Comparison of ENCODE assay signal across 9 mouse cellular contexts in the genomic region with DNA sequence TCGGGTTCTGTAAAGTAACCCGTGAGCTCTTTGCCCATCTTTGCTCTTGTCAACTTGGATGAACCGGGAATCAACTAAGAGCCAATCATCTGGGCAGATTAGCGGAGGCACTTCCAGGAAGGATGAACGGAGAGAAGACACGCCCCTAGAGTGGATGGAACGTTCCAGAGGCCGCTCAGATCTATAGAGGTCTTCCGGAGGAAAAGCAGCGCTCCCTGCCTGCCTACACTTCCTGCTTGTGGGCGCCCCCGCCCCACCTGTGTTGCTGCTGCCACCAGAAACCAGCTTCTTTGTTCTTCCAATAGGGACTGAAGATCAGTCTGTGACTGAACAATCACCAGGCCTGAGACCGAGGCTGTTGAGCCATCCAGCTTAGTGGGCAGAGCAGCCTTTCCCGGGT.
A peak's percentile ranks its signal among the peaks of the same experiment; 100 is the strongest.
DNase-seq lines count a peak whose midpoint lies in the region; ATAC-seq lines count a peak whose summit lies in the region.
"Had no signal": no experiment of that assay in that cellular context is flagged by ENCODE, and none has a peak within 500 bp of the region (broad histone marks: within the 10 kb centered on the region; RNA-seq: fewer than 3 reads in every experiment).

No protein-coding gene starts in this region.

- 0 out of 2 replicates have a peak overlapping the region, but pooled peaks have one; percentile 6 for H3K4me3 ChIP-seq in kidney, embryonic 14.5 days (ENCODE audit: low read length)
- H3K4me3 ChIP-seq in embryonic facial prominence, embryonic 11.5 days (ENCODE audit: low read depth, low read length) = no peak overlapping the region
- 0 out of 2 replicates have a peak overlapping the region, but pooled peaks have one; percentile 5 for H3K4me3 ChIP-seq in limb, embryonic 11.5 days (ENCODE audit: low read depth, low read length)
- H3K4me3 ChIP-seq in stomach, embryonic 14.5 days (ENCODE audit: low read depth, low read length) = 0 out of 2 replicates have a peak overlapping the region, but pooled peaks have one; percentile 7

- peak overlapping the region; percentile 21 for H3K4me2 ChIP-seq in kidney, embryonic 14.5 days (replicated peaks; ENCODE audit: low read depth, low read length)
- peak overlapping the region; percentile 1 for H3K4me2 ChIP-seq in embryonic facial prominence, embryonic 11.5 days (ENCODE audit: low read depth, low read length)
- H3K4me2 ChIP-seq in limb, embryonic 11.5 days (ENCODE audit: low read depth, severe bottlenecking) = peak overlapping the region; percentile 28; the same call in 1 of the 2 replicates
- peak overlapping the region; percentile 24 for H3K4me2 ChIP-seq in stomach, embryonic 14.5 days (replicated peaks; ENCODE audit: low read depth, low read length)

- 0 out of 2 replicates have a peak, but pooled peaks have one; percentile 32 for ATAC-seq in kidney, embryonic 14.5 days (ENCODE audit: low FRiP score, low TSS enrichment)
- no peak for ATAC-seq in embryonic facial prominence, embryonic 11.5 days (replicated peaks; ENCODE audit: insufficient number of reproducible peaks, low FRiP score, low TSS enrichment, low read depth)
- no peak for ATAC-seq in limb, embryonic 11.5 days (ENCODE audit: insufficient number of reproducible peaks, low FRiP score, low TSS enrichment, low read depth)
- no peak for ATAC-seq in stomach, embryonic 14.5 days (ENCODE audit: insufficient number of reproducible peaks, insufficient read depth, low FRiP score, low read depth)

- H3K9ac ChIP-seq in kidney, embryonic 14.5 days (ENCODE audit: low read depth, low read length) = no peak overlapping the region
- H3K9ac ChIP-seq in embryonic facial prominence, embryonic 11.5 days (replicated peaks; ENCODE audit: low read length) = no peak overlapping the region
- H3K9ac ChIP-seq in limb, embryonic 11.5 days (ENCODE audit: low read length) = no peak overlapping the region; the same call in 1 of the 2 replicates
- no peak overlapping the region for H3K9ac ChIP-seq in stomach, embryonic 14.5 days (replicated peaks; ENCODE audit: low read depth, low read length)

- H3K9me3 ChIP-seq in kidney, embryonic 14.5 days (ENCODE audit: control insufficient read depth, low read length) = no peaks in the 10 kb centered on the region
- no peaks in the 10 kb centered on the region for H3K9me3 ChIP-seq in embryonic facial prominence, embryonic 11.5 days (replicated peaks; ENCODE audit: control insufficient read depth, low read length)
- H3K9me3 ChIP-seq in limb, embryonic 11.5 days (ENCODE audit: control insufficient read depth, low read length) = no peaks in the 10 kb centered on the region
- peaks cover 1% of the 10 kb centered on the region; the same call in 1 of the 2 replicates for H3K9me3 ChIP-seq in stomach, embryonic 14.5 days (ENCODE audit: control insufficient read depth, low read depth, low read length)

- WGBS in kidney, embryonic 14.5 days = 53% methylated on average over 14 of the region's 14 CpGs
- 46% methylated on average over 14 of the region's 14 CpGs for WGBS in embryonic facial prominence, embryonic 11.5 days
- 48% methylated on average over 14 of the region's 14 CpGs for WGBS in limb, embryonic 11.5 days
- WGBS in stomach, embryonic 14.5 days = 47% methylated on average over 14 of the region's 14 CpGs

- H3K36me3 ChIP-seq in kidney, embryonic 14.5 days (ENCODE audit: control insufficient read depth, insufficient read depth, low read length) = no peaks in the 10 kb centered on the region
- H3K36me3 ChIP-seq in embryonic facial prominence, embryonic 11.5 days (replicated peaks; ENCODE audit: control insufficient read depth, insufficient read depth, low read depth, low read length) = no peaks in the 10 kb centered on the region
- no peaks in the 10 kb centered on the region for H3K36me3 ChIP-seq in limb, embryonic 11.5 days (ENCODE audit: control insufficient read depth, insufficient read depth, low read length)
- H3K36me3 ChIP-seq in stomach, embryonic 14.5 days (ENCODE audit: control insufficient read depth, insufficient read depth, low read length) = no peaks in the 10 kb centered on the region
- H3K36me3 ChIP-seq: G1E had no signal

- DNase-seq in kidney, adult 11 months = no peak
- peak; percentile 8 for DNase-seq in embryonic facial prominence, embryonic 11.5 days (ENCODE audit: low spot score)
- DNase-seq in limb, embryonic 11.5 days (ENCODE audit: low spot score) = peak; percentile 30
- no peak for DNase-seq in layer of hippocampus, adult 11-12 months (ENCODE audit: low spot score)
- no peak for DNase-seq in left cerebral cortex, adult 18-20 months (ENCODE audit: low spot score in 2 of 2)
- DNase-seq in lung, adult 18-20 months = no peak

- H3K4me1 ChIP-seq in kidney, embryonic 14.5 days (ENCODE audit: control insufficient read depth, insufficient read depth, low read length) = 0 out of 2 replicates have a peak, but pooled peaks cover 4% of the 10 kb centered on the region
- no peaks in the 10 kb centered on the region for H3K4me1 ChIP-seq in embryonic facial prominence, embryonic 11.5 days (ENCODE audit: control insufficient read depth, insufficient read depth, low read length)
- no peaks in the 10 kb centered on the region for H3K4me1 ChIP-seq in limb, embryonic 11.5 days (ENCODE audit: control insufficient read depth, insufficient read depth, low read length)
- no peaks in the 10 kb centered on the region for H3K4me1 ChIP-seq in stomach, embryonic 14.5 days (ENCODE audit: control insufficient read depth, insufficient read depth, low read length)

- no peaks in the 10 kb centered on the region for H3K27me3 ChIP-seq in kidney, embryonic 14.5 days (ENCODE audit: control insufficient read depth, insufficient read depth, low read length)
- H3K27me3 ChIP-seq in embryonic facial prominence, embryonic 11.5 days (ENCODE audit: control insufficient read depth, insufficient read depth, low read length) = no peaks in the 10 kb centered on the region
- no peaks in the 10 kb centered on the region for H3K27me3 ChIP-seq in limb, embryonic 11.5 days (ENCODE audit: control insufficient read depth, insufficient read depth, low read length)
- no peaks in the 10 kb centered on the region for H3K27me3 ChIP-seq in stomach, embryonic 14.5 days (ENCODE audit: control insufficient read depth, insufficient read depth, low read length)

- no peak overlapping the region for H3K27ac ChIP-seq in kidney, embryonic 14.5 days (ENCODE audit: low read depth, low read length)
- no peak overlapping the region for H3K27ac ChIP-seq in embryonic facial prominence, embryonic 11.5 days (replicated peaks; ENCODE audit: low read depth, low read length)
- no peak overlapping the region for H3K27ac ChIP-seq in limb, embryonic 11.5 days (replicated peaks; ENCODE audit: low read depth, low read length)
- H3K27ac ChIP-seq in stomach, embryonic 14.5 days (ENCODE audit: low read length) = no peak overlapping the region

Comparison
In these comparisons a context has a peak if more than half of its experiments do, and no peak if none do; other contexts are left out.
1. DNase-seq: peak in embryonic facial prominence, embryonic 11.5 days (single experiment) and limb, embryonic 11.5 days (single experiment); none in kidney, adult 11 months (single experiment), layer of hippocampus, adult 11-12 months (single experiment), left cerebral cortex, adult 18-20 months (0 of 2) and lung, adult 18-20 months (0 of 2).
2. Peak in every context shown above with its lines, with median percentiles within 50 percentile points of each other: H3K4me2 ChIP-seq.